Mouse (Mus musculus) heart, adult 2 months (tissue): ENCODE data around the gene Lrrc8c. TPM values are rescaled to one million over a fixed set of nuclear protein-coding genes. Genes with fewer than 3 reads are reported as not detected.

Source experiments
- DNase-seq, 2 experiments: peaks; one replicate each; pipeline ENCODE4 v3.0.0; 2021
- H3K27ac ChIP-seq: fragments of 200-600 bp; 2 replicates; pipeline ENCODE4 v1.8.1; 2022
- H3K27me3 ChIP-seq: fragments of 200-500 bp; 2 replicates; pipeline ENCODE4 v1.6.1; 2012; ENCODE audit warnings: mild to moderate bottlenecking, low read length, inconsistent platforms, mixed read lengths; ENCODE audit not compliant: control insufficient read depth, insufficient read depth
- H3K36me3 ChIP-seq: fragments of 200-500 bp; 2 replicates; pipeline ENCODE4 v1.6.1; 2012; ENCODE audit warnings: low read length, inconsistent platforms; ENCODE audit not compliant: control insufficient read depth, insufficient read depth
- H3K4me1 ChIP-seq: fragments of 200-500 bp; 2 replicates; pipeline ENCODE4 v1.6.1; 2011; ENCODE audit warnings: low read length; ENCODE audit not compliant: control insufficient read depth, insufficient read depth
- H3K4me3 ChIP-seq: fragments of 200-600 bp; 2 replicates; pipeline ENCODE4 v1.8.1; 2022
- H3K79me2 ChIP-seq: fragments of 200-500 bp; replicated peaks from 2 replicates; pipeline ENCODE4 v1.6.1; 2012; ENCODE audit warnings: mild to moderate bottlenecking, inconsistent platforms, low read length, moderate library complexity, mixed read lengths; ENCODE audit not compliant: control insufficient read depth, insufficient read depth
- H3K9ac ChIP-seq: fragments of 200-500 bp; 2 replicates; pipeline ENCODE4 v1.6.1; 2012; ENCODE audit warnings: low read depth, mild to moderate bottlenecking, control low read depth, inconsistent platforms, low read length, mixed read lengths
- CTCF ChIP-seq: fragments of 200-600 bp; IDR thresholded peaks from 2 replicates; pipeline ENCODE4 v1.8.1; 2022; ENCODE audit warnings: antibody characterized with exemption, mild to moderate bottlenecking, moderate library complexity
- EP300 ChIP-seq: fragments of 200-500 bp; IDR thresholded peaks from 2 replicates; pipeline ENCODE4 v1.6.1; 2011; ENCODE audit warnings: low read depth, low read length, control low read depth; ENCODE audit not compliant: insufficient read depth
- POLR2A ChIP-seq: fragments of 200-500 bp; IDR thresholded peaks from 2 replicates; pipeline ENCODE4 v1.6.1; 2011; ENCODE audit warnings: mild to moderate bottlenecking, low read depth, low read length, control low read depth; ENCODE audit not compliant: insufficient read depth
- WGBS: fragments of 180-500 bp; shearing (Covaris S2); methylation state at CpG from one replicate; pipeline ENCODE4 v1.1.7; 2018; 5-methylcytosine and 5-hydroxymethylcytosine counted together
- intact Hi-C: fragments of 180-260 bp; cut with DNase I; formaldehyde crosslinking; loops from one replicate; pipeline ENCODE4 v1.15.1; 2025
- polyA plus RNA-seq: library from polyadenylated mRNA; depleted of rRNA; stranded (reverse); fragments of >200 nt; gene quantifications from 2 replicates; pipeline ENCODE4 v1.2.3, GENCODE M21; 2012
- total RNA-seq, 2 experiments: library from RNA; stranded (reverse); gene quantifications; 2 replicates each; pipeline ENCODE4 v1.2.3; 2021

The Lrrc8c gene
- total and polyA plus RNA-seq, 3 experiments = 19.7 to 35.5 (median 23.5) TPM

DNA sequence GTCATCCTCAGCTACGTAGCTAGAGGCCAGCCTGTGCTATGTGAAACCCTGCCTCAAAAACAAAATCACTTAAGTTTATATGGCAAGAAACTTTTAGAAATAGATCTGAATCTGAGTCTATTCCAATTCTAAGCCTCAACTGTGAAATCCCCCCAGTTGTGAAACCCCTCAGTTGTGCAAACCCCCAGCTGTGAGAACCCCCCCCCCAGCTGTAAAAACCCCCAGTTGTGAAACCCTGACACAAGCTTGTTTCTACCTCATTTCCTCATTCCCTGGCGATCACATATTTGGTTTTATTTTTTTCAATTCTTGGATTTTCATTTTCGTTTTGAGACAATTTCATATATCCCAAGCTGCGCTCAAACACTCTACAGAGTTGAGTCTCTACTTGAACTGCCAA, 39.3 kb downstream of the Lrrc8c start:
- 83% methylated on average over 4 of the region's 4 CpGs for WGBS
- Histone ChIP-seq H3K9ac (no peak overlapping the region), H3K4me3 (no peak overlapping the region), H3K79me2 (no peaks in the 10 kb centered on the region; the same call in none of the 2 replicates), H3K36me3 (peaks cover 29% of the 10 kb centered on the region), H3K4me1 (peaks cover 17% of the 10 kb centered on the region), H3K27ac (no peak overlapping the region), H3K27me3 (no peaks in the 10 kb centered on the region)
- DNase-seq = no peak
- intact Hi-C loops = no loop called here
- TF ChIP-seq CTCF (no peak), POLR2A (no peak), EP300 (no peak)

DNA sequence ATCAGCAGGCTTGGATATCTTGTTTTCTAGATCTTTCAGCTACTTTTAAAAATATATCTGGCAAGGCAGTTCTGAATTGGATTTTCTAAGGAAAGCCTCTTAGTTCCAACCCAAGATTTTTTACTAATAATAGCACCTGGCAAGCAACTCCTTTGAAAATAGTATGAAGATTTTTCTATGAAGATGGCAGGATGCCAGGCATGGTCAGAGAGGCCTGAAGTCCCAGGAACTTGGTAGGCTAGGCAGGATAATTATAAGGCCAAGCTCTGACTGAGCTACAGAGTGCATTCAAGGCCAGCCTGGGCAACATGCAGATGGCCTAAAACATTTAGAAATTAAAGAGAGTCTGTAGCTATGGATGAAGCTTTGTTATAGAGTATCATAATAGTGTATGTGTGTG, 42.7 kb downstream of the Lrrc8c start:
- Histone ChIP-seq H3K4me1 (peaks cover 20% of the 10 kb centered on the region), H3K4me3 (no peak overlapping the region), H3K27ac (peak overlapping the region; percentile 34; the same call in 1 of the 2 replicates), H3K79me2 (peaks cover 2% of the 10 kb centered on the region), H3K36me3 (peaks cover 28% of the 10 kb centered on the region), H3K9ac (no peak overlapping the region), H3K27me3 (no peaks in the 10 kb centered on the region)
- TF ChIP-seq EP300 (no peak), CTCF (no peak), POLR2A (no peak)
- no peak for DNase-seq
- intact Hi-C loops = no loop called here

DNA sequence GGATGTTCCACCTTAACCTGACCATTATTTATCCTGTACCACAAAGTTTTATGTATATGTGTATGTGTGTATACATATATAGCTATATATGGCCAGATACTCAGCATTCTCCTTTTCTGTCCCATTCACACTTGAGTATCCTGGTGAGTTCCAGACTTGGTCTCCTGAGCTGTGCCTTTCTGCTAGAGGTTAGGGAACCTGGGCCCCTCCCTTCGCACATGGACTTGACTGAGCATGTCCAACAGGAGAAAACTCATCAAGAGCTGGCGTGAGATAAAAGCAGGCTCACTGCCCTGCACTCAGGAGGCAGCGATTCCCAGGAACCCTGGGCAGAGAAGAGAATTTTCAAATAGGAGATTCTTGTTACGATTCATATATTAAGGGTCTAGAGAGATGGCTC, 45.6 kb downstream of the Lrrc8c start:
- no peak overlapping the region for H3K9ac ChIP-seq
- no peak for TF ChIP-seq EP300
- TF ChIP-seq POLR2A = no peak
- no peak for TF ChIP-seq CTCF
- DNase-seq = no peak
- H3K4me1 ChIP-seq = peaks cover 18% of the 10 kb centered on the region
- no peak overlapping the region for H3K27ac ChIP-seq
- intact Hi-C loops = loop anchor here (5.0 kb wide), 1 partner anchor 37 kb away; no protein-coding TSS in a partner anchor
- WGBS = 65% methylated on average over 4 of the region's 4 CpGs
- H3K4me3 ChIP-seq = no peak overlapping the region
- H3K36me3 ChIP-seq = peaks cover 30% of the 10 kb centered on the region
- H3K79me2 ChIP-seq = peaks cover 2% of the 10 kb centered on the region
- no peaks in the 10 kb centered on the region for H3K27me3 ChIP-seq

DNA sequence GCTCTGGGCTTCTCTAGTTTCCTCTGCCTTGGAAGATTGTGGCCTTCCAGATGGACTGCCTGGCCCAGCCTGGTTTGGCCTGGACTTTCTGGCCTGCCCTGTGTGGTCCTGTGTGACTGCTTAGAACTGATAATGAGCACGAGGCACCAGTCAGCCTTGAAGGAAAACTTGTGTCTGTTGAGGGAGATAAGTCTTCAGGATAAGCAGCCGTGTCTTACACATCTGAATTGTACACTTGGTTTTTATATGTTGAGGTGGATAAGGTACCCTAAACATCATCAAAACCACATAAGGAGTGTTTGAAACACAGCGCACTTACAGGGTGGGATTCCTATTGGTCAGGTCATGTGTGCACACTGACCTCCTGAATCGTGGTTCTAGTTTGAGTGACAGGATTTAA, 46.6 kb downstream of the Lrrc8c start:
- no peak overlapping the region for H3K9ac ChIP-seq
- TF ChIP-seq CTCF (no peak), EP300 (no peak), POLR2A (no peak)
- H3K27ac ChIP-seq = no peak overlapping the region
- peaks cover 14% of the 10 kb centered on the region for H3K4me1 ChIP-seq
- no peak overlapping the region for H3K4me3 ChIP-seq
- H3K79me2 ChIP-seq = peaks cover 2% of the 10 kb centered on the region
- 58% methylated on average over 4 of the region's 4 CpGs for WGBS
- intact Hi-C loops = loop anchor here (5.0 kb wide), 1 partner anchor 39 kb away; no protein-coding TSS in a partner anchor
- H3K27me3 ChIP-seq = no peaks in the 10 kb centered on the region
- no peak for DNase-seq
- peaks cover 28% of the 10 kb centered on the region for H3K36me3 ChIP-seq

DNA sequence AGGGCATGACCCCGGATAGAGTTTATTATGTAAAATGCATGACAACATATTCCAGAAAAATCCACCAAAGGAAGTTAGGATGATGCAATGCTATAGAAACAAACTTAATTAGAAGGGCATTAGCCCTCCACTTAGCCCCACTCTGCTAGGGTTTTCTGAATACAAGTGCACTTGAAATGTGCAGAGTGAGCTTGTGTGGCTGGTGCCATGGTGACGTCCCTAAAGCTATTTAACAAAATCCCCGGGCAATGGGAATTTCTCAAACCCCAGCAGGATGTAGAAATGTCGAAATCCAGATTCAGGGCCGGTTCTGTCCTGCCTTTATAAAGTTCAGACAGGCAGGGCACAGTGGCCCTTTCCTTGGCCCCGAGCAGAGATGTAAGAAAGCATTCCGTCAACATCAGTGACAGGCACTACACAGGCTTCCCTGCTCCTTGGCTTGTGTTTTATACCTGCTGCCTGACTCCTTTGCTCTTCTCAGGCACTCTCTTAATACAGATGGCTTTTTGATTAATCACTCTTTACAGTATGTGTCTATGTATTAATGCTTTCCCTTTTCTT, 47.7 kb downstream of the Lrrc8c start:
- Histone ChIP-seq H3K79me2 (peaks cover 2% of the 10 kb centered on the region), H3K27me3 (no peaks in the 10 kb centered on the region), H3K4me3 (no peak overlapping the region), H3K9ac (no peak overlapping the region), H3K36me3 (peaks cover 20% of the 10 kb centered on the region), H3K27ac (no peak overlapping the region), H3K4me1 (peaks cover 11% of the 10 kb centered on the region)
- 56% methylated on average over 7 of the region's 7 CpGs for WGBS
- TF ChIP-seq CTCF = no peak
- intact Hi-C loops = loop anchor here (5.0 kb wide), 1 partner anchor 40 kb away; no protein-coding TSS in a partner anchor
- DNase-seq = no peak

DNA sequence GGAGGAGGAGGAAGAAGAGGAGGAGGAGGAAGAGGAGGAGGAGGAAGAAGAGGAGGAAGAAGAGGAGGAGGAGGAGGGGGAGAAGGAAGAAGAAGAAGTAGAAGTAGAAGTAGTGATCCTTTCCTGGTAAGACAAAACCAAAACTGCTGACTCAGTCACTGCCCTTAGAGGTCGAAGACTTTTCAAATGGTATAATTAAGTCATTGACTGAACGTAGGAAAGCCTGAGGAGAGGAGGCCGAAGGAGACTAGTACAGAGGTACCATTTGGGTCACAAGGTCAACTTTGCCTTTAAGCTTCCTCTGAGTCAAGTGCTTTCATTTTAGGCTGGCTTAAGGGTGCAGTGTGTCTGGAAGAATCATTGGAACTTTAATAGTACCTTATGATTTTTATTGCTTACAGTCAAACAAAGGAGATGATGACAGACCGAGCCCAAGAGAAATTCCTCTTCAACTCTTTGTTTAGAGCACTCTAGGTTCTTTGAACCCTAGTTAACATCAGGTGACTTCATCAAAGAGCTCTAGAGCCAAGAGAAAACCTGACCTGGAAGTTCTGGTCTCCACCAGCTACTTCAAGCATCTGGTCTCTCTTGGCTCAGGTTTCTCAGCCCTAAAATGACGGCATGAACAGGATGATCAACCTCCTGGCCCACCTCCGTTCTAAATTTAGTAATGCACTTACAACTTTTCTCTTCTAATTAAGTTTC, 49.0 kb downstream of the Lrrc8c start:
- DNase-seq = no peak
- Histone ChIP-seq H3K4me3 (no peak overlapping the region), H3K9ac (no peak overlapping the region), H3K4me1 (peaks cover 7% of the 10 kb centered on the region), H3K27ac (peak overlapping the region; percentile 33), H3K79me2 (peaks cover 2% of the 10 kb centered on the region; the same call in 1 of the 2 replicates), H3K27me3 (no peaks in the 10 kb centered on the region), H3K36me3 (peaks cover 15% of the 10 kb centered on the region)
- 46% methylated on average over 6 of the region's 6 CpGs for WGBS
- no peak for TF ChIP-seq POLR2A
- no peak for TF ChIP-seq EP300
- no peak for TF ChIP-seq CTCF
- intact Hi-C loops = loop anchor here (5.0 kb wide), 1 partner anchor 41 kb away; no protein-coding TSS in a partner anchor
